Mouse (Mus musculus): ENCODE measurements around the gene G6pc3.

G6pc3 gene

GRCm38 (mm10) chr11:102186235-102186634, 3.2 kb upstream of the G6pc3 start:
- in situ Hi-C loops (cut with MboI; ENCODE audit: low sequenced_read_pairs): no loop called here

- in situ Hi-C loops (cut with MboI; ENCODE audit: low sequenced_read_pairs): no loop called here
Observed at GRCm38 (mm10) chr11:102188980-102189379, 440 bp upstream of the G6pc3 start.

DNA sequence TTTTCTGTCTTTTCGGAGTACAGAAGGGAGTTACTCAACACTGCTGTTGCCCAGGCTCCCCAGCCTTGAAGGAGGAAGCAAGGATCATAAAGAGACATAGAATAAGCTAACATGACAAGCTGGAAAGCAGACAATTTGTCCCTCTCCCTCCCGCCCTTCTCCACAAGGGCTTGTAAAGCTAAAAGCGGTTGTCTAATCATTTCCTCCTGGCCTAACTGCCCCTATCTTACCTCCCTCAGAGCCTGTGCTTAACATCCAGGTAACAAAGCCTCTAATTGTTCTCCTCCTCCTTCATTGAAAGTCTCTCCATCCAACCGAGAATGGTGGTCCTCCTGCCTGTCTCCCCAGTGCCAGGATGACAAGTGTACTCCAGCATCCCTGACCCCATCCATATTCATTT, 1.4 kb downstream of the G6pc3 start:
- in situ Hi-C loops (cut with MboI; ENCODE audit: low sequenced_read_pairs): no loop called here

- in situ Hi-C loops (cut with MboI; ENCODE audit: low sequenced_read_pairs): no loop called here
Observed at GRCm38 (mm10) chr11:102193657-102194440, 4.4 kb downstream of the G6pc3 start.

GRCm38 (mm10) chr11:102196018-102196797, 6.8 kb downstream of the G6pc3 start:
- in situ Hi-C loops (cut with MboI; ENCODE audit: low sequenced_read_pairs): no loop called here

- in situ Hi-C loops (cut with MboI; ENCODE audit: low sequenced_read_pairs): no loop called here
Observed at GRCm38 (mm10) chr11:102198245-102198644, 8.8 kb downstream of the G6pc3 start.

- in situ Hi-C loops (cut with MboI; ENCODE audit: low sequenced_read_pairs): no loop called here
Observed at GRCm38 (mm10) chr11:102199856-102200255, 10.4 kb downstream of the G6pc3 start.

- in situ Hi-C loops (cut with MboI; ENCODE audit: low sequenced_read_pairs): no loop called here
Observed at GRCm38 (mm10) chr11:102201408-102201821, 12.0 kb downstream of the G6pc3 start.

DNA sequence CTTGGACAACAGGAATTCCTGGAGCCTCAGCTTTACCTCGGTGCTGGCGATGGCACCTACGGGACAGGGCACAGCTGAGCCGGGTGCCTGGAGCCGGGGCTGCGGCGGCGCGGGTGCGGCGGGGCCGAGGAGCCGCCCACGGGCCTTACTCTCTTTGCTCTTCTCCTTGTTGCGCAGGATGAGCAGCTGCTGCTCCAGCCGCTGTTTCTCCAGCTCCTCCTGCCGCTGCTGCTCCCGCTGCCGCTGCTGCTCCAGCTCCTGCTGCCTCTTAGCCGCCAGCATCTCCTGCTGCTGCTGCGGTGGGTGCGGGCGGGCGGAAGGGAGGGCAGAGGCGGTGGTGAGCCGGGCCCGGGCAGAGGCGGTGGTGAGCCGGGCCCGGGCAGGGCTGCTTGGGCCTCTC, 17.1 kb downstream of the G6pc3 start:
- in situ Hi-C loops (cut with MboI; ENCODE audit: low sequenced_read_pairs): no loop called here

GRCm38 (mm10) chr11:102207825-102208777, 18.7 kb downstream of the G6pc3 start:
- in situ Hi-C loops (cut with MboI; ENCODE audit: low sequenced_read_pairs): no loop called here

- in situ Hi-C loops (cut with MboI; ENCODE audit: low sequenced_read_pairs): no loop called here
Observed at GRCm38 (mm10) chr11:102208846-102209245, 19.4 kb downstream of the G6pc3 start.

DNA sequence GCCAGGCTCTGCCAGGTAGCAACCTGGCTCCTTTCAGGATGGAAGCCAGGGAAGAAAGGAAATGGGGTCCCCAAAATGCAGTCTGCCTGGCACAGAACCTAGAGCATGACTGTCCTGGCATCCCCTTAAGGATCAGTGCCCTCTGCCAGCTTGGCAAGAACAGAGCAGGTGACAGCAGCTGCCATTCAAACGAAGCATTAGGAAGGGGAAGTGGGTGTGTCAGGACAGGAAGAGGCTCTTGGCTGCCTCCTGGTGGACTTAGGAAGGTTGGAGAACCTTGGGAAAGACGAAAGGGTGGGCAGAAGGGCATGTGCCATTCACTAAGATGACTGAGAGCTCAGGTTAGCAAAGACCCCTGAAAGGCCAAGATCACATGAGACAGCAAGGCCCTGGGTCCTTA, 20.3 kb downstream of the G6pc3 start:
- in situ Hi-C loops (cut with MboI; ENCODE audit: low sequenced_read_pairs): no loop called here

DNA sequence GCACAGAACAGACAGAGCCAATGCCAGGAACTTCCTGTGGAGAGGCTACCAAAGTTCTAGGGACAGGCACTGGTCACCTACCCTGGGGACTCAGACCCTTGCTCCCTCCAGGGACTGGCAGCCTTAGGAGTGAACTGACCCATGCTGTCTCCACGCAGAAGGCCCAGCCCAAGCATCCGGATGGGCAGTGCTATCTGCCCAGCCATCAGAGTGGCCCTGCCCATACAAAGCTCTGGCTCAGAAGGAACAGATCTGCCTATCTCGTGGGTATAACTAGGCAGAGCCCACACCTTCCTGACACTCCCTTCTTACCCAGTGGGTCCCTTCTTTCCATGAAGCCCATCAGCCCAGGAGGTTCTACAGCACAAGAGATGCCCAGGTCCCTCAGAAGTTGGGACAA, 20.8 kb downstream of the G6pc3 start:
- in situ Hi-C loops (cut with MboI; ENCODE audit: low sequenced_read_pairs): no loop called here

GRCm38 (mm10) chr11:102211011-102211410, 21.6 kb downstream of the G6pc3 start:
- in situ Hi-C loops (cut with MboI; ENCODE audit: low sequenced_read_pairs): no loop called here

GRCm38 (mm10) chr11:102211936-102212341, 22.5 kb downstream of the G6pc3 start:
- in situ Hi-C loops (cut with MboI; ENCODE audit: low sequenced_read_pairs): no loop called here

GRCm38 (mm10) chr11:102214430-102215156, 25.2 kb downstream of the G6pc3 start:
- in situ Hi-C loops (cut with MboI; ENCODE audit: low sequenced_read_pairs): no loop called here

DNA sequence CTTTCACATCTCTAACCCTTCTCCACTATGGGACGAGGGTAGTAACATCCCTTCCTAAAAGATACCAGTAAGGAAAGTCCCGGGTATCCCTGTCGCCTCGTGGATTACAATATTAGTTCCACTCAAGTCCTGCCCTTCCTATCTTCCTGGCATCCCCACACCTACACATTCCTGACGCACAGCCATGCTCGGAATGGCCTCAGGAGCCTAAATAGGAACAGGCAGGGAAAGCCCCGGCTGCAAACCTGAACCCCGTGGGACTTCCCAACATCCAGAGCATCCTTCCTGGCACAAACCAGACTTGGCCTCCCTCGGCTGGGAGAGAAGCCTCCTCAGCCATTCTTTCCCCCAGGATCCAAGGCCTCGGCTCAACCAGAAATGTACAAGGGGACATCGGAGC, 26.1 kb downstream of the G6pc3 start:
- in situ Hi-C loops (cut with MboI; ENCODE audit: low sequenced_read_pairs): no loop called here

DNA sequence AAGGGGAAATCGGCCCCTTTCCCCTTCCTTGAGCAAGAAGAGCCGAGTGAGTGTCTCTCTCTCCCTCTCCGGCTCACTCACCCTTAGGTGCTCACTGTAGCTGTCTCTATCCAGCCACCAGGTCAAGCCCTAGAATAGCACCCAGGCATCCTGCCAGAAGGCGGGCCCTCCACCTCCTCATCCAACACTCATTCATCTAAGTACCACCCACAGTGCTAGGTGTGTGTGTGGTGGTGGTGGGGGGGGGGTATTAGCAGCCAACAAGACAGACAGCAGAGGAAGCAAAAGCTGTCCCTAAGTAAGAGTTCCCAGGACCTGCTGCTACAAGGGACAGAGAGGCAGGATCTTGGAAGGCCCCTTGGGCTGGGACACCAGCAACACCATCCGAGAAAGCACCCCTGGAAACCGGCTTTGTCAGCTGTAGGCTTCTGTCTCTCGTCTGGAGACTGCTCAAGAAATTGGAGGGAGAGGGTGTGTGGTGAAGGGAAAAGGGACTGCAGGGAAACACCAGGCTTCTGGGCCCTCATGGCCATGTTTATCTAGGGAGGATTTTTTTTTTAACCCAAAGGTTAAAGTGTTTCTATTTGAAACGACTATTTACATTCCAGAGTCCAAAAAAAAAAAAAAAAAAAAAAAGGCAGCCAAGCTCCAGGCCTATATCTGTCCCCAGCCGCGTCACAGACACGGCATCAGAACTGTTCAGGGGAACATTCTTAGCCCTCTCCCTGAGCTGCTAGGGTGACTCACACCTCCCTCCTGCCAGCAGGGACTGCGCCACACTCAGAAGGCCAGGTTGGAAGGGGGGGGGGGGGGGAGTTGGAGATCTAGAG, 26.9 kb downstream of the G6pc3 start:
- in situ Hi-C loops (cut with MboI; ENCODE audit: low sequenced_read_pairs): no loop called here

GRCm38 (mm10) chr11:102216886-102217240, 27.4 kb downstream of the G6pc3 start:
- in situ Hi-C loops (cut with MboI; ENCODE audit: low sequenced_read_pairs): no loop called here

DNA sequence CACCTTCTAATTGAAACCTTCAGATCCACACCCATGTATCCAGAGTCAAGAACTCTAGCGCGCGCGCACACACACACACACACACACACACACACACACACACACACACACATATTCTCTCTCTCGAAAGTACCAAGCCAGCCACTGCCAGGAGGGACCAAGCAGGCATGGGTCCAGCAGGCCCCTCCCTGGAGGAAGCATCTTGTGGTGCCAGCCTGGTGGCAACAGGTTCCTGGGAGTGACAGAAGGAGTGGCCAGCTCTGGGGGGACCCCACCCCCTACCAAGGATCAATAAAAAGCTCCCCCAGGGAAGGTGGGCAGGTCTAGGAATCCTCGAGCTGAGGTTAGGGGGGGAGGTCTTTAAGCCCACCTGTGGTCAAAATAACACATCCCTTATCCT, 28.0 kb downstream of the G6pc3 start:
- in situ Hi-C loops (cut with MboI; ENCODE audit: low sequenced_read_pairs): no loop called here

All from CH12F3 (cell line).